Mouse (Mus musculus): Measurements from ENCODE around the gene B3gnt9. TPM values are rescaled to one million over a fixed set of nuclear protein-coding genes. Genes with fewer than 3 reads are reported as not detected.

Gene B3gnt9
- total RNA-seq (2012; rRNA removed) (2.7 and 2.8 TPM in 2 replicates), polyA plus RNA-seq (2012; ENCODE audit: insufficient read depth in 1 of 2, insufficient read length in 2 of 2, low read depth in 1 of 2, low replicate concordance in 2 of 2, missing spikeins in 1 of 2) (1 to 10 TPM in 1 of 2 experiments, not detected in 1; 4.7 TPM)

- H3K27ac ChIP-seq (ENCODE audit: control insufficient read depth, low read depth, low read length): peak within 1 kb of the TSS; percentile 63
- peaks cover 0 to 13% of the 10 kb centered on the region in 2 experiments; a peak in 3 of 4 replicates for H3K36me3 ChIP-seq (ENCODE audit: control insufficient read depth in 1 of 2, insufficient read depth in 2 of 2, low read length in 2 of 2)
- TF ChIP-seq MAX (IDR thresholded peaks at IDR 0.05; ENCODE audit: low read length) (peak; percentile 79), MYB (IDR thresholded peaks at IDR 0.05; ENCODE audit: low read depth, low read length) (no peak), MXI1 (IDR thresholded peaks at IDR 0.05; ENCODE audit: low read depth, low read length) (peak; percentile 71; the same call in 1 of the 2 replicates), USF2 (IDR thresholded peaks at IDR 0.05; ENCODE audit: borderline replicate concordance in 1 of 2, insufficient read depth in 1 of 2, low read depth in 1 of 2, low read length in 2 of 2) (peak; percentile 31 to 64; a peak in 2 of 4 replicates), USF1 (IDR thresholded peaks at IDR 0.05; ENCODE audit: low read depth, low read length) (peak; percentile 94), ETS1 (IDR thresholded peaks at IDR 0.05; ENCODE audit: low read depth, low read length) (peak; percentile 70; the same call in 1 of the 2 replicates), TCF12 (IDR thresholded peaks at IDR 0.05; ENCODE audit: low read depth, low read length) (no peak), SIN3A (IDR thresholded peaks at IDR 0.05; ENCODE audit: low read length) (peak; percentile 68; the same call in 1 of the 2 replicates)
- H3K9ac ChIP-seq (ENCODE audit: control insufficient read depth, low read depth, low read length, poor library complexity, severe bottlenecking): peak within 1 kb of the TSS; percentile 82
- H3K9me3 ChIP-seq (replicated peaks; ENCODE audit: insufficient read depth, low read length): no peaks in the 10 kb centered on the region
- no peaks in the 10 kb centered on the region; the same call in 1 of the 2 replicates for H3K79me2 ChIP-seq (ENCODE audit: control insufficient read depth, insufficient read depth, low read length, poor library complexity)
- H3K27me3 ChIP-seq (ENCODE audit: control insufficient read depth in 1 of 2, insufficient read depth in 2 of 2, low read length in 2 of 2): no peaks in the 10 kb centered on the region
- peak within 1 kb of the TSS; percentile 55 to 63 for H3K4me3 ChIP-seq (ENCODE audit: control insufficient read depth in 1 of 2, insufficient read depth in 1 of 2, low read depth in 2 of 2, low read length in 2 of 2)
- DNase-seq (ENCODE audit: low read depth, low spot score): peak; percentile 84
- H3K4me1 ChIP-seq (ENCODE audit: control insufficient read depth in 1 of 2, insufficient read depth in 2 of 2, low read length in 2 of 2): peaks cover 2 to 14% of the 10 kb centered on the region in 2 experiments; a peak in 3 of 4 replicates
These were observed at the start of gene B3gnt9 for GRCm38 (mm10) chr8:105254966-105255350. B3gnt9 (minus strand) TSS chr8:105255153.

GRCm38 (mm10) chr8:105303874-105304273, 48.9 kb upstream of the B3gnt9 start:
- no peaks in the 10 kb centered on the region for H3K27me3 ChIP-seq (ENCODE audit: control insufficient read depth in 1 of 2, insufficient read depth in 2 of 2, low read length in 2 of 2)
- peaks cover 18 to 47% of the 10 kb centered on the region in 2 experiments for H3K36me3 ChIP-seq (ENCODE audit: control insufficient read depth in 1 of 2, insufficient read depth in 2 of 2, low read length in 2 of 2)
- no peak overlapping the region for H3K9ac ChIP-seq (ENCODE audit: control insufficient read depth, low read depth, low read length, poor library complexity, severe bottlenecking)
- TF ChIP-seq POLR2A (IDR thresholded peaks at IDR 0.05; ENCODE audit: control insufficient read depth in 1 of 2, insufficient read depth in 1 of 2, low read depth in 1 of 2, low read length in 2 of 2, poor library complexity in 1 of 2): no peak
- no peak for TF ChIP-seq TCF12 (IDR thresholded peaks at IDR 0.05; ENCODE audit: low read depth, low read length)
- no peak for TF ChIP-seq SIN3A (IDR thresholded peaks at IDR 0.05; ENCODE audit: low read length)
- no peak for TF ChIP-seq HCFC1 (IDR thresholded peaks at IDR 0.05; ENCODE audit: low read depth, low read length)
- no peak for TF ChIP-seq MEF2A (IDR thresholded peaks at IDR 0.05; ENCODE audit: extremely low read depth, insufficient replicate concordance, low read depth, low read length, poor library complexity, severe bottlenecking)
- no peak for TF ChIP-seq ZMIZ1 (IDR thresholded peaks at IDR 0.05; ENCODE audit: low read depth, low read length)
- no peak for TF ChIP-seq ZC3H11A (IDR thresholded peaks at IDR 0.05; ENCODE audit: low read depth, low read length)
- TF ChIP-seq UBTF (IDR thresholded peaks at IDR 0.05; ENCODE audit: borderline replicate concordance, insufficient read depth, low read depth, low read length): no peak
- TF ChIP-seq ZNF384 (IDR thresholded peaks at IDR 0.05; ENCODE audit: low read depth, low read length): no peak
- TF ChIP-seq MAFK (IDR thresholded peaks at IDR 0.05; ENCODE audit: borderline replicate concordance, low read depth, low read length): no peak
- TF ChIP-seq RAD21 (IDR thresholded peaks at IDR 0.05; ENCODE audit: low read depth, low read length): no peak
- TF ChIP-seq USF1 (IDR thresholded peaks at IDR 0.05; ENCODE audit: low read depth, low read length): no peak
- DNase-seq (ENCODE audit: low read depth, low spot score): no peak
- H3K27ac ChIP-seq (ENCODE audit: control insufficient read depth, low read depth, low read length): peak overlapping the region; percentile 12; the same call in 1 of the 2 replicates
- H3K4me1 ChIP-seq (ENCODE audit: control insufficient read depth in 1 of 2, insufficient read depth in 2 of 2, low read length in 2 of 2): peaks cover 9 to 39% of the 10 kb centered on the region in 2 experiments
- no peaks in the 10 kb centered on the region for H3K9me3 ChIP-seq (replicated peaks; ENCODE audit: insufficient read depth, low read length)
- H3K79me2 ChIP-seq (ENCODE audit: control insufficient read depth, insufficient read depth, low read length, poor library complexity): peaks cover 20% of the 10 kb centered on the region
- H3K4me3 ChIP-seq (ENCODE audit: control insufficient read depth in 1 of 2, insufficient read depth in 1 of 2, low read depth in 2 of 2, low read length in 2 of 2): no peak overlapping the region

Measured in MEL (cell line).